Mouse (Mus musculus): ENCODE measurements around the gene Rnf38.
A peak's percentile ranks its signal among the peaks of the same experiment; 100 is the strongest.

Rnf38 gene

DNA sequence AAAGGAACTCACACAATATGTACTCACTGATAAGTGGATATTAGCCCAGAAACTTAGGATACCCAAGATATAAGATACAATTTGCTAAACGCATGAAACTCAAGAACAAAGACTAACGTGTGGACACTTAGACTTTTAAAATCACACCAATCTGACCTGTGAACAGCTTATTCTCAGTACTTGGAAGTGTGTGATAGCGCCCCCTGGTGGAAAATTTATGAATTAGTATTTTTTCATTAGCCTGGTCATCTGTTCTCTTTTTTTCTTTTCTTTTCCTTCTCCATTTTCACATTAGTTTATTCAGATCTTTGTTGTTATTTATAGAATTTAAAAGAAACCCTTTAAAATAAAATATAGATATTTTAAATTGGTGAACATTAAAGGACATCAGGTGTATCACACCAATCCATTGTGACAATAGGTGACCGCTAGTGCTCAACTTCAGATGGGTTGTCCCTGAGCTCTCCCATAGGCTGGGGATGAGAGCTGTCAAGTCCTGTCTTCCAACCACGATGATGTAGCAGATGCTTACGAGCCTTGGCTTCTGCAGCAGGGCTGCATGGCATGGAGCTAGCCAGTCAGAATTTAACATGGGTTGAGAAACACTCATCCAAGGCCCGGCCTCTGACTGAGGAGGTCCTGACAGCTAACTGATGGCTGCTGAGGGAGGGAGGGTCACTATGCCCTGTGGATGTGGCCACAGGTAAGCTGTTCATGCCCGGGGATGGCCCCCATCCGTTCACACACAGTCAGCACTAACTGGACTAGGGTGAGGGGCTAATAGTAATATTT is 114.0 kb downstream of the Rnf38 start:
- DNase-seq (ENCODE audit: low read depth, low spot score), result peak; percentile 58

- no peak for DNase-seq (ENCODE audit: low read depth, low spot score)
These were observed 118.5 kb downstream of the Rnf38 start for GRCm38 (mm10) chr4:44115046-44115445.

GRCm38 (mm10) chr4:44113393-44114138 is 120.0 kb downstream of the Rnf38 start:
- peak; percentile 21 for DNase-seq (ENCODE audit: low read depth, low spot score)

GRCm38 (mm10) chr4:44112741-44113140 is 120.8 kb downstream of the Rnf38 start:
- no peak for DNase-seq (ENCODE audit: low read depth, low spot score)

DNA sequence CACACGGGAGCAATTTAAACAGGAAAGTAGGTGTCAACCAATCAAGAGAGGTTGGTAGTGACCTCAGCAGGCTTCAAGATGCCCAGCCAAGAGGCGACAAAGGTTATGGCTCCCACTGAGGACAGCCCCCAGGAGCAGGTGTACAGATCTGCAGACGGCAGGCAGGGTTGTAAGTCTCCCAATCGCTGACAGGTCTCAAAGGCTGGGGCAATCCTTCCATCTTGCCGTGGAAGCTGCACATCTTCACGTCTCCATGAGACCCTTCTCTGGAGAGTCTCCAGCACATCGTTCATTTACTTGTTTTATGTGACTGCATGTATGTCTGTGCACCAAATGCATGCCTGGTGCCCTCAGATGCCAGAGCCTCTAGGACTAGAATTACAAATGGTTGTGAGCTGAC is 122.8 kb downstream of the Rnf38 start:
- DNase-seq (ENCODE audit: low read depth, low spot score), result no peak

- no peak for DNase-seq (ENCODE audit: low read depth, low spot score)
These were observed 125.3 kb downstream of the Rnf38 start for GRCm38 (mm10) chr4:44108297-44108696.

GRCm38 (mm10) chr4:44107339-44107738 is 126.2 kb downstream of the Rnf38 start:
- DNase-seq (ENCODE audit: low read depth, low spot score), result no peak

DNA sequence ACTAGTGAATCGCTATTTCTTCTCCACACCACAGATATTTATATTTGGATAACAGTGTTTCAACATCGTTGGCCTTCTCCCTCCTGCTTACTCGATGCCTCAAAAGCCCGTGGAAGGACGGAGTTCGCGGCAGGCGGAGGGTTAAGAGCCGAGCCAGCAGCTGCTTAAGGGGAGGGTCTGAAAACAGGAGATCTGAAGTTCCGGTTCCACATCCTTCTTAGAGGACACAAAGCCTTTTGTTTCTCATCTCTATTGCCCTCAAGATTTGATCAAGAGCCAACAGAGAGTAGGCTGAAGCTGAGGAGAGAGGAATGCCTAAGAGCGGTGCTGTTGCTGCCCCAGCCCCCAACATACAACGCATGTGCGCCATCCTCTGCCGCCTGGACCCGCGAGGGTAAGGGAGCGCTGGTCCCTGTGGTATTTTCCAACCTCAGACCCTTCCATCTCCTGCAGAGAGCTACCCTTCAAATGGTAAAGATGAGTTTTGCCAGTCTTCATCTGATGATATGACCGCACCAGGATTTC is 127.2 kb downstream of the Rnf38 start:
- DNase-seq (ENCODE audit: low read depth, low spot score), result peak; percentile 33

- DNase-seq (ENCODE audit: low read depth, low spot score), result no peak
These were observed 129.2 kb downstream of the Rnf38 start for GRCm38 (mm10) chr4:44104195-44104917.

GRCm38 (mm10) chr4:44103620-44104019 is 130.0 kb downstream of the Rnf38 start:
- no peak for DNase-seq (ENCODE audit: low read depth, low spot score)

DNA sequence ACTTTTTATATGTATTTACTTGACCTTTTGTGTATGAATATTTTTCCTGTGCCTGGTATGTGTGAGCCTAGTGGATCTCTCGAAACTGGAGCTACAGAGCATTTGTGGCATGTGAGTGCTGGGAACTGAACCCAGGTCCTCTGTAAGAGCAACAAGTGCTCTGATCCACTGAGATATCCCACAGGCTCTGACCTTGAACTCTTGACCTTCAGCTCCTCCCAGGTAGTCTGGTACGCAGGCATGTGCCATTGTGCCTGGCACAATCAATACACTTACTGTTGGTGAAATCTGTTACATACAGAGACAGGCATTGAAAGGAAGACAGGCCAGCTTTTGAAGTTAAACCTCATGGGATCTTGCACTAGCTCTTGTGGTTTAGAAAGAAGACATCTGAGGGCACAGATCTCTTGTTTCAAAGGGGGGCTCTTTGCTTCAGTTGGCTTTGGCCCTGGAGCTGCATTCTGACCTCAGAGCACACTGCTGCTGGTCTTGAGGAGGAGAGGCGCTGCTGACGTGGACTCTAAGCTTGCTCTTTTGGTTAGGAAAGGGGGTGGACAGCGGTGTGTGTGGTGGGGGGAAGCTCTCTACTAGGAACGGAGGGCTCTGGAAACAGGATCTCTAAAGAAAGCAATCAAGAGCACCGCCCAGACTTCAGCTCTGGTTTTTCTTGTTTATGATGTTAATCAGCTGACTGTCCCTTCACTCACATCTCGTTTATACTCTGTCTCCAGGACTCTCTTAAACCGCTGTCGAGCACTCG is 135.8 kb downstream of the Rnf38 start:
- DNase-seq (ENCODE audit: low read depth, low spot score), result peak; percentile 46

DNA sequence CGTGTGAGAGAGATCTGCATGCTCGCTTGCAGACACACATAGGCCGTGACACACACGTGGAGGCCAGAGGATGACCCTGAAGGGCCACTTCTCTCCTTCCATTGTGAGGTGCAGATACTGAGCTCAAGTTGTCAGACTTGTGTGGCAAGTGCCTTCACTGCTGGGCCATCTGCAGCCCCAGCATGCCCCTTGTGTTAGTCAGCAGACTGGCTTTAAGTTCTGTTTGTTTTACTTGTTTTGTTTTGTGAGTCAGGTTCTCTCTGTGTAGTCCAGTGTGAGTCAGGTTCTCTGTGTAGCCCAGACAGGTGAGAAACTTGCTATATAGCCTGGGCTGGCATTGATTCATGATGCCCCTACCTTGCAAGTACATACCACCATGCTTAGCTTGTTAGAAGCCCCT is 139.1 kb downstream of the Rnf38 start:
- no peak for DNase-seq (ENCODE audit: low read depth, low spot score)

GRCm38 (mm10) chr4:44092359-44092758 is 141.2 kb downstream of the Rnf38 start:
- DNase-seq (ENCODE audit: low read depth, low spot score), result no peak

- no peak for DNase-seq (ENCODE audit: low read depth, low spot score)
These were observed 148.0 kb downstream of the Rnf38 start for GRCm38 (mm10) chr4:44085566-44085965.

DNA sequence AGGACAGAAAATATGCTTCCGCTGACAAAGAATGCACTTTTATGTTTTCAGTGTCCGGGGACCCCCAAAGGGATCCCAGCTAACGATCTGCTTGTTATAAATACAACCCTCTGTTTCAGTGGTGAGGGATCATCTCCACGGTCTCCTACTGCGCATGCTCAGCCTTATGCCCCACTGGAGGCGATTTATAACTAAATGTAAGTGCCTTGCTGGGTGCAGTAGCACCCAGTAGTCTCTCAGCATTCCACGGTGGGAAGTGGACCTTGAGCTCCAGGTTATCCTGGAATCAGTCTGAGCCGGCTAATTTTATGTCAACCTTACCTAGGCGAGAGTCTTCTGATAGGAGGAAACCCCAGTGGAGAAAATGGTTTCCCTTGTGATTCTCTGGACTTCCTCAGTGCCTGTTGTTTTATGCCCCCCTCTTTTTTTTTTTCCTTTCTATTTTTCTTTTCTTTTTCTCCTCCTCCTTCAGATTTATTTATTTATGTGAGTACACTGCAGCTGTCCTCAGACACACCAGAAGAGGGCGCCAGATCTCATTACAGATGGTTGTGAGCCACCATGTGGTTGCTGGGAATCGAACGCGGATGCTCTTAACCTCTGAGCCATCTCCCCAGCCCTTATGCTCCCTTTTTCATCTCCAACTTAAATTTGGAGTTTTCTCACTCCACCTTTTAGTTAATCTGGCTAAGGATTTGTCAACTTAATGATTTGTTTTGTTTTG is 148.8 kb downstream of the Rnf38 start:
- no peak for DNase-seq (ENCODE audit: low read depth, low spot score)

- no peak for DNase-seq (ENCODE audit: low read depth, low spot score)
These were observed 149.6 kb downstream of the Rnf38 start, which contains the start of gene Gne for GRCm38 (mm10) chr4:44083945-44084344. Gene Gne, minus strand, starts transcription at chr4:44084177.

- DNase-seq (ENCODE audit: low read depth, low spot score), result no peak
These were observed 155.1 kb downstream of the Rnf38 start for GRCm38 (mm10) chr4:44078358-44078933.
